Mouse (Mus musculus): ENCODE measurements around the gene Uaca. TPM values are rescaled to one million over a fixed set of nuclear protein-coding genes. Genes with fewer than 3 reads are reported as not detected.

The Uaca gene
- polyA plus RNA-seq, 1 experiment from 2014 or later: 38.9 TPM

DNA sequence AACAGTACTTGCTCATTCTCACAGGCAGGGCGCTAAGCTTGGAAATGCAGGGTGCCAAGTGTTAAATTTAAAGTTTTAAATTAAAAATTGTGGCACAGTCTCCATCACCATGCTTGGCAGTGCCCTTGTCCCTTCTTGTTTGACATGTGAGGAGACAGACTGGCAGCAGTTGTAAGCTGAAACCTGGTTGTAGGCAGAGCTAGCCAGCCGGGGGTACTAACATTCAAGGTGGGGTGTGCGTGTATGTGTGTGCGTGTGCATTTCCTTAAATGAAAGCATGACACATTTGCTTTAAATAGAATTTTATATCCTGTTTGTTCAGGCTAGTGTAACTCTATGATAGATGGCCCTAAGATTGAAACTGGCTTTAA is 42.7 kb downstream of the Uaca start:
- Histone ChIP-seq H3K27ac (ENCODE audit: poor library complexity, severe bottlenecking) (peak overlapping the region; percentile 89), H3K4me1 (replicated peaks) (peaks cover 59% of the 10 kb centered on the region), H3K4me3 (peak overlapping the region; percentile 48), H3K4me2 (peak overlapping the region; percentile 79), H3K27me3 (replicated peaks) (no peaks in the 10 kb centered on the region), H3K36me3 (0 out of 2 replicates have a peak, but pooled peaks cover 2% of the 10 kb centered on the region), H3K9ac (peak overlapping the region; percentile 74), H3K9me3 (replicated peaks) (peaks cover 4% of the 10 kb centered on the region)
- WGBS: 49% methylated on average over 4 of the region's 4 CpGs
- no peak for ATAC-seq (ENCODE audit: insufficient number of reproducible peaks, low FRiP score)

DNA sequence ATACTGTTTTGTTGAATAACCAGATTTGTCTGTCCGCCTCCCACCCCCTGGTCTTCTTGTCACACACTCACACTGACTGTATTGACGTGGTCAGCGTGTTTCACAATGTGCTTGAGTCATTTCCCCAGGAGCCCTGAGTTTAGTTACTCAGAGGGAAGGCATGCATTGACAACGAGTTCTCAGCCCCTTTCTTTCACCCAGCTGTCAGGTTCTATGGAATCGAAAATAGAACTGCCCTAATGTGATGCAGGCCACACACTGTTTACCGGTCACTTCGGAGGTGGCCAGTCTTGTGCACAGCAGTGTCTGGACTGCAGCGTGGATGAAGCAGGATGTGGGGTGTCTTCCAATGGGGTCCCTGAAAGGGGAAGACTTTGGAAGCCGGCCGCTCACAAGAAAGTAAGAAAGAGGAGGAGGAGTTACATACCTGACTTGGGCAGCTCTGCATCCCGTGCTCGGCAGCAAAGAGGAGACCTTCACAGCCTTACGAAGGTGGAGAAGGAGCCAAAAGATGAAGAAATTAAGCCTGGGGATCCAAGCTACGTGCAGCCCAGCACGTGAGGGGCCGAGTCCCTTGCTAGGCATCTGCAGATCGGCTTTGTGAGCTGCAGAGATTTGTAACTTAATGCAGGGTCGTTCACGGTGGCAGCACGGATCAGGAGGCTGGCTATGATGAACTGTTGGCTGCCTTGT is 43.3 kb downstream of the Uaca start:
- Histone ChIP-seq H3K27ac (ENCODE audit: poor library complexity, severe bottlenecking) (peak overlapping the region; percentile 89), H3K4me3 (peak overlapping the region; percentile 48), H3K36me3 (0 out of 2 replicates have a peak, but pooled peaks cover 2% of the 10 kb centered on the region), H3K4me1 (replicated peaks) (peaks cover 59% of the 10 kb centered on the region), H3K27me3 (replicated peaks) (no peaks in the 10 kb centered on the region), H3K4me2 (peak overlapping the region; percentile 79), H3K9me3 (replicated peaks) (peaks cover 4% of the 10 kb centered on the region), H3K9ac (peak overlapping the region; percentile 74)
- peak; percentile 46; the same call in 1 of the 2 replicates for ATAC-seq (ENCODE audit: insufficient number of reproducible peaks, low FRiP score)
- WGBS: 22% methylated on average over 20 of the region's 20 CpGs

DNA sequence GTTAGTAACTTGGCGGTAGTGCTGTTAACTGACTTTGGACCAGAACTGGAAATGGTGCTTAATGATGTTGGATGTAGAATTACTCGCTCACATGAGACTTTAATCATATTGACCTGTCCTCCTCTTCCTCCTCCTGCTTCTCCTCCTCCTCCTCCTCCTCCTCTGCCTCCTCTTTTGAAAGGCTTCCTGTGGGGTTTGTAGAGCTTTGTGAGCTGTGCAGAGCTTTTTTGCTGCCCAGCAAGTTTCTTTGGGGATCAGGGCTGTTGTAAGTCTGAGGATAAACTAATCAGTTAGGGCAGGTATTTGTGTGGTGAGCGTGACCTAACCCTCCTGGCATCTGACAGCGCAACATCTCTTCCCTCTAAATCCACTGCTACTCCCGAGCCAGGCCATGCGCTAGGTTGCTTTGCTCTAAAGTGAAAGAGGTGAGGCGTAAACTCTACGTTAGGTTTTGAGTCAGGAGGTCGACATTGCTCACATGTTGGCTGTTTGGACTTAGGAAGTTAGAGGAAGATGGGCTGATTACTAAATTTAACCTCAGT is 44.1 kb downstream of the Uaca start:
- Histone ChIP-seq H3K27me3 (replicated peaks) (no peaks in the 10 kb centered on the region), H3K27ac (ENCODE audit: poor library complexity, severe bottlenecking) (peak overlapping the region; percentile 89), H3K36me3 (0 out of 2 replicates have a peak, but pooled peaks cover 2% of the 10 kb centered on the region), H3K9me3 (replicated peaks) (peaks cover 4% of the 10 kb centered on the region), H3K4me2 (peak overlapping the region; percentile 79), H3K4me3 (peak overlapping the region; percentile 48), H3K4me1 (replicated peaks) (peaks cover 64% of the 10 kb centered on the region), H3K9ac (peak overlapping the region; percentile 56; the same call in 1 of the 2 replicates)
- no peak for ATAC-seq (ENCODE audit: insufficient number of reproducible peaks, low FRiP score)
- WGBS: 30% methylated on average over 9 of the region's 9 CpGs

DNA sequence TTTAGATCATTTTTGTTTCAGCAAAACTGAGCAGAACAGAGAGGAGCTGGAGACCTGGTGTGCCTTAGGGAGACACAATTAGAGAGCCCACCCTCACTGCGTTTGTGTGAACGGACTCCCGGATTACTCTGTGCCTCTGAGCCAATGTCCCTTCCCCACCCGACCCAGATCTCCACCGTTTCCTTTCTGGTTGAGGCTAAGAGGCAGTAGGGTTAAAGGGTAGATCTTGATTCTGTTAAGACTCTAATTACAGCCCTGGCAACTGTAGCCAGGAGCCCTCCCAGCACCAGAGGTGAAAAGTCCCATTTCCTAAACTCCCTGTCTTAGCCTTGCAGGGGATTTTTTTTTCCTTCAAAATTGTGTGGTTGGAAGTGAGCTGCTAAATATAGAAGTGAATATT is 47.1 kb downstream of the Uaca start:
- 45% methylated on average over 5 of the region's 5 CpGs for WGBS
- no peak for ATAC-seq (ENCODE audit: insufficient number of reproducible peaks, low FRiP score)
- H3K27ac ChIP-seq (ENCODE audit: poor library complexity, severe bottlenecking): peak overlapping the region; percentile 39; the same call in 1 of the 2 replicates
- H3K4me3 ChIP-seq: no peak overlapping the region
- H3K27me3 ChIP-seq (replicated peaks): no peaks in the 10 kb centered on the region
- H3K9me3 ChIP-seq (replicated peaks): no peaks in the 10 kb centered on the region
- peaks cover 3% of the 10 kb centered on the region; the same call in 1 of the 2 replicates for H3K36me3 ChIP-seq
- no peak overlapping the region for H3K4me2 ChIP-seq
- 0 out of 2 replicates have a peak overlapping the region, but pooled peaks have one; percentile 9 for H3K9ac ChIP-seq
- peaks cover 65% of the 10 kb centered on the region for H3K4me1 ChIP-seq (replicated peaks)

DNA sequence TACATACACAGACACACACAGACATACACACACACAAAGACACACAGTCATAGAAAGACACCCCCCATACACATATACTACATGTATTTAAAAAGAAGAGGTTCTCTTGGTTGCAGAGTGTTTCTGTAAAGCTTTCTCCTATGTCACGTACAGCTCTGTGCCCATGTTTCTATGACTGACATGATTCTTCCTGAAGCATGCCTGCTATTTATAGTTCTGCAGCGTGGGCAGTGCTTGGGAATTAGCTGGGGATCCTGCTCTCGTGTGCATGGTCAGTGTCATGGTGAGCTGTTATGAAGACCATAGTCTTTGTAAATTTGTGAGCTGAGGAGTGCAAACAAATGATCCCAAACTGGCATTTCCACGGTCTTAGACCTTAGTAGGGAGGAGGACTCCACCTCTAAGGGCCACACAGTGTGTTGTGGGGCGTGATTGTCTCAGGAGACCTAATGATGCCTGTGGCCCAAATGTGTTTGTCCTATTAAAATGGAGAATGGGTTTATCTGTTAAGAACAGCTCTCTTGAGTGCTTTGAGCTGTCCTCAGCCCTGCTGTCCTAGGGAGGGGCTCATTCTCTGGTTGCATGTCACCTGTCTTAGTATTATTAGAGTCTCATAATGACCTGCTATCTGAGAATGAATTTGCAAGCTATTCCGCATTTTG is 49.2 kb downstream of the Uaca start:
- H3K27me3 ChIP-seq (replicated peaks): no peaks in the 10 kb centered on the region
- H3K9ac ChIP-seq: peak overlapping the region; percentile 46; the same call in 1 of the 2 replicates
- peaks cover 9% of the 10 kb centered on the region; the same call in 1 of the 2 replicates for H3K36me3 ChIP-seq
- H3K4me3 ChIP-seq: no peak overlapping the region
- no peak for ATAC-seq (ENCODE audit: insufficient number of reproducible peaks, low FRiP score)
- H3K9me3 ChIP-seq (replicated peaks): no peaks in the 10 kb centered on the region
- peak overlapping the region; percentile 80 for H3K27ac ChIP-seq (ENCODE audit: poor library complexity, severe bottlenecking)
- H3K4me1 ChIP-seq (replicated peaks): peaks cover 43% of the 10 kb centered on the region
- H3K4me2 ChIP-seq: peak overlapping the region; percentile 29
- 58% methylated on average over 6 of the region's 6 CpGs for WGBS

DNA sequence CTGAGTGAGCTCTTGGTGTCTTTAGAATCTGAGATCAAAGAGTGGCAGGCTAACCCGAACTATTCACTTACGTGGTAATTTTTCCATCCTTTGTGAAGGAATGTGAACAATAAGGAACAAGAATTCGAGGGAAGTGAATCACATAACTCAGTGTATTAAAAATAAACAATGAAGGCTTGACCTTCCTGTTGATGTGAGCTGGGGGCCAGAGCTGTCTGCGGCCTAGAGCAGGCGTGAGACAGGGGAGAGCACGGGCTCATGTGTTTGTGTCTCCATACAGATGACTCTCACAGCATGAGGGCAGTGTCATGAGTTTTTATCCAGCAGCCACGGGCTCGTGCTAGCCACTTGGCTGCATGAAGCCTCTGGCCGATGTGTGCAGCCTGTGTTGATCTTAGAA is 54.4 kb downstream of the Uaca start:
- WGBS: 69% methylated on average over 9 of the region's 9 CpGs
- Histone ChIP-seq H3K27me3 (replicated peaks) (no peaks in the 10 kb centered on the region), H3K4me3 (no peak overlapping the region), H3K4me2 (no peak overlapping the region), H3K4me1 (replicated peaks) (peaks cover 9% of the 10 kb centered on the region), H3K27ac (ENCODE audit: poor library complexity, severe bottlenecking) (no peak overlapping the region), H3K36me3 (peaks cover 38% of the 10 kb centered on the region), H3K9me3 (replicated peaks) (no peaks in the 10 kb centered on the region), H3K9ac (no peak overlapping the region)
- no peak for ATAC-seq (ENCODE audit: insufficient number of reproducible peaks, low FRiP score)

DNA sequence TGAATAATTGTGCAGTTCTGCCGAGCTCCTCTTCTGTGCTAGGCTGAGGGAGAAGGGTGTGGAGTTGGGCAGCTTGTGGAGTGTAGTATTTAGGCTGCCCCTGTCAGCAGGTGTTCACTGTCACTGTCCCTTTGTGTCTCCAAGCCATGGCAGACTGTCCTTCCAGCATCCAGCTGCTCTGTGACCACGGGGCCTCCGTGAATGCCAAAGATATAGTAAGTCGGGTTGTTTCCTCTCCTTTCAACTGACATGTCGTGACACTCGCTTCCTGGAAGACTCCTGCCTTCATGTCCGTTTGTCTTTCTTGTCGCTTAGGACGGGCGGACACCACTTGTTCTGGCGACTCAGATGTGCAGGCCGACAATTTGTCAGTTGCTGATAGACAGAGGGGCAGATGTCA is 55.6 kb downstream of the Uaca start:
- ATAC-seq (ENCODE audit: insufficient number of reproducible peaks, low FRiP score): no peak
- H3K4me3 ChIP-seq: no peak overlapping the region
- H3K27ac ChIP-seq (ENCODE audit: poor library complexity, severe bottlenecking): no peak overlapping the region
- no peaks in the 10 kb centered on the region for H3K4me1 ChIP-seq (replicated peaks)
- H3K36me3 ChIP-seq: peaks cover 47% of the 10 kb centered on the region
- no peaks in the 10 kb centered on the region for H3K27me3 ChIP-seq (replicated peaks)
- H3K9me3 ChIP-seq (replicated peaks): no peaks in the 10 kb centered on the region
- H3K4me2 ChIP-seq: no peak overlapping the region
- 77% methylated on average over 12 of the region's 12 CpGs for WGBS
- H3K9ac ChIP-seq: no peak overlapping the region

DNA sequence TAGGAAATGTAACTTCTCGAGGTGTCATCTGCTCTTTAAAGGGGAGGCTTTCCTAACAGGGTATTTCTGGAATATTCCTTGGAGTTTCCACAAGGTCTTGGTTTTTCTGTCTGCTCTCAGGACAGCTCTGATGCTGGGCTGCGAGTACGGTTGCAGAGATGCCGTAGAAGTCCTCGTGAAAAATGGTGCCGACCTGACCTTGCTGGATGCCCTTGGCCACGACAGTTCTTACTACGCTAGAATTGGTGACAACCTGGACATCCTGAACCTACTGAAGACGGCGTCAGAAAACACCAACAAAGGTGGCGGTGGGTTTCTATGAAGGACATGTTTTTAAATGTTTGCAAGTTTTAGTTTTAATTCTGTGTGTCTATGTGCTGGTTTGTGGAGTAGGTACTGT is 59.9 kb downstream of the Uaca start:
- Histone ChIP-seq H3K9me3 (replicated peaks) (no peaks in the 10 kb centered on the region), H3K9ac (no peak overlapping the region), H3K4me1 (replicated peaks) (peaks cover 7% of the 10 kb centered on the region; the same call in 1 of the 2 replicates), H3K4me2 (no peak overlapping the region), H3K27ac (ENCODE audit: poor library complexity, severe bottlenecking) (no peak overlapping the region), H3K27me3 (replicated peaks) (no peaks in the 10 kb centered on the region), H3K4me3 (no peak overlapping the region), H3K36me3 (peaks cover 45% of the 10 kb centered on the region)
- ATAC-seq (ENCODE audit: insufficient number of reproducible peaks, low FRiP score): no peak
- WGBS: 84% methylated on average over 11 of the region's 11 CpGs

DNA sequence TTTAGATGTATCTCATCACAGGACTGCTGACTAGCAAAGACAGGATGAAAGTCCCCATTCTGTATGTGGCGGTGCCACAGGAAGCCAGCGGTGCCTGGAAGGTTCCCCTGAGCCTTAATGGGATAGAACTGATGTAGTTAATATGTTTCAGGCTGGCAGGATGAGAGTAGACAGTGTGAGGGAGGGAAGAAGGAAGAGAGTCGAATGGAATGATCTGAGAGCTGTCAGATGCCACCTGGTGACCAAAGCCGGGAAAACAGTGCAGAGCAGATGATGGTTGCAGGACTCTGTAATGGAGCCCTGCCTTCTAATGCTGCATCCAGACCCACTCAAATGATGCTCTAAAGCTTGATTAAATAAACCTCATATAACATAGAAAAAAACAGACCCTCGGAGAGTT is 63.5 kb downstream of the Uaca start:
- no peaks in the 10 kb centered on the region for H3K9me3 ChIP-seq (replicated peaks)
- H3K4me2 ChIP-seq: no peak overlapping the region; the same call in 1 of the 2 replicates
- peaks cover 7% of the 10 kb centered on the region; the same call in 1 of the 2 replicates for H3K4me1 ChIP-seq (replicated peaks)
- no peak for ATAC-seq (ENCODE audit: insufficient number of reproducible peaks, low FRiP score)
- H3K27me3 ChIP-seq (replicated peaks): no peaks in the 10 kb centered on the region
- 29% methylated on average over 5 of the region's 5 CpGs for WGBS
- H3K36me3 ChIP-seq: peaks cover 55% of the 10 kb centered on the region
- no peak overlapping the region for H3K4me3 ChIP-seq
- no peak overlapping the region for H3K27ac ChIP-seq (ENCODE audit: poor library complexity, severe bottlenecking)
- H3K9ac ChIP-seq: no peak overlapping the region

DNA sequence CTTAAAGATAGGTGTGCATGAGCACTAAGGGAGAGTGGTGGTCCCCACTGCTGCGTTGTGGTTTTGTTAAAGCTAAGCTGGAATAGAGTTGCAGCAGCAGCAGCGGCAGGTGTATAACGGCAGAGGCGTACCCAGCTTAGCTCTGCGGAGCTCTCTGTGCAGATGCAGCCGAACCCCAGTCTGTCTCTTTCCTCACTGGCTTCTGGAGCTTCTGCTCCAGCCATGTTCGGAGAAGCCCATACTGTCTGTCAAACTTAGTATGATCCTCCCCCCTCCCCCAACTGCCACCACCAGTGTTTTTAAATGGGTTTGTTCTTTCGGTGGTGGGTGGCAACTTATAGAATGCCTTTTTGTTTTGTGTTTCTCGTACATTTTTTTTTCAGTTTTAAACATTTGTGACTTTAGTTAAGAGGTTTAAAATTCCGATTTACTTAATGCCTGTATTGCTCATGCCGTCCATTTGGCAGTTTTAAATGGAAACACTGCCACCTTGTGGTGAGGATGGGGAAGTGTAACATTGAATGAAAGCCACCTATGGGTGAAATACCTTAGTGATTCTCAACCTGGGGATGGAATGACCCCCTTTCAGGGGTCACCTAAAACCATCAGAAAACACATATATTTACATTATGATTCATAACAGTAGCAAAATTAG is 64.1 kb downstream of the Uaca start:
- peak overlapping the region; percentile 10; the same call in 1 of the 2 replicates for H3K4me3 ChIP-seq
- ATAC-seq (ENCODE audit: insufficient number of reproducible peaks, low FRiP score): no peak
- H3K4me1 ChIP-seq (replicated peaks): peaks cover 7% of the 10 kb centered on the region; the same call in 1 of the 2 replicates
- peak overlapping the region; percentile 46 for H3K4me2 ChIP-seq
- H3K9me3 ChIP-seq (replicated peaks): no peaks in the 10 kb centered on the region
- H3K9ac ChIP-seq: no peak overlapping the region
- H3K27me3 ChIP-seq (replicated peaks): no peaks in the 10 kb centered on the region
- 40% methylated on average over 11 of the region's 11 CpGs for WGBS
- H3K27ac ChIP-seq (ENCODE audit: poor library complexity, severe bottlenecking): no peak overlapping the region
- H3K36me3 ChIP-seq: peaks cover 56% of the 10 kb centered on the region

DNA sequence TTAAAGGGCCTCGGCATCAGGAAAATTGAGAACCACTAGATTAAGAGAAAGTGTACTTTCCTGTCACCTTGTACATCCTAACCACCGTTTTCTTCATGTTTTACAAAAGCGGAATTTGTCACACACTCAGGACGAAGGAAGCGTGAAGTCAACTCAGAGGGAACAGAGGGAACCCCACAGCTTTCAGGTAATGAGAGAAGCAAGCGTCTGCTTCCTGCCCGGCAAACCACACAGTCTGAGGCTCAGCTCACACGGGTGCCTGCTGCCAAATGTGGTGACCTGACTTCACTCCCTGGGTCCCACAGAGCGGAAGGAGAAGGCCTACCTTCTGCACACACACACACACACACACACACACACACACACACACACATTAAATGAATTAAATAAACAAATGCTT is 64.7 kb downstream of the Uaca start:
- WGBS: 72% methylated on average over 9 of the region's 9 CpGs
- Histone ChIP-seq H3K9me3 (replicated peaks) (no peaks in the 10 kb centered on the region), H3K9ac (no peak overlapping the region), H3K27me3 (replicated peaks) (no peaks in the 10 kb centered on the region), H3K4me1 (replicated peaks) (peaks cover 7% of the 10 kb centered on the region; the same call in 1 of the 2 replicates), H3K4me3 (no peak overlapping the region), H3K4me2 (no peak overlapping the region), H3K36me3 (peaks cover 61% of the 10 kb centered on the region), H3K27ac (ENCODE audit: poor library complexity, severe bottlenecking) (no peak overlapping the region)
- ATAC-seq (ENCODE audit: insufficient number of reproducible peaks, low FRiP score): no peak

All from heart, embryonic 12.5 days (tissue).